Mouse (Mus musculus) liver, embryonic 13.5 days (tissue): ENCODE data around the gene Hoxa5. TPM values are rescaled to one million over a fixed set of nuclear protein-coding genes. Genes with fewer than 3 reads are reported as not detected.

Experiments
- ATAC-seq: fragments of 200-750 bp; cut with Nextera tagmentation; 2 replicates; pipeline ENCODE4 v1.8.0; 2017; ENCODE audit warnings: low read depth, mild to moderate bottlenecking, moderate number of reproducible peaks, moderate library complexity
- DNase-seq: peaks from one replicate; pipeline ENCODE4 v3.0.0; 2022
- H3K27ac ChIP-seq: fragments of 300-500 bp; sonication (generic); 2 replicates; pipeline ENCODE4 v1.5.1; 2015; ENCODE audit warnings: moderate library complexity, mild to moderate bottlenecking, inconsistent platforms
- H3K27me3 ChIP-seq: fragments of 300-500 bp; sonication (generic); 2 replicates; pipeline ENCODE4 v1.6.1; 2015; ENCODE audit warnings: mild to moderate bottlenecking, inconsistent platforms
- H3K36me3 ChIP-seq: fragments of 300-500 bp; sonication (generic); 2 replicates; pipeline ENCODE4 v1.6.1; 2015; ENCODE audit warnings: mild to moderate bottlenecking, inconsistent platforms
- H3K4me1 ChIP-seq: fragments of 300-500 bp; sonication (generic); replicated peaks from 2 replicates; pipeline ENCODE4 v1.6.1; 2015; ENCODE audit warnings: inconsistent platforms
- H3K4me2 ChIP-seq: fragments of 300-500 bp; sonication (generic); 2 replicates; pipeline ENCODE4 v1.6.1; 2015; ENCODE audit warnings: inconsistent platforms, mild to moderate bottlenecking, moderate library complexity
- H3K4me3 ChIP-seq: fragments of 300-500 bp; sonication (generic); replicated peaks from 2 replicates; pipeline ENCODE4 v1.5.1; 2015; ENCODE audit warnings: mild to moderate bottlenecking, inconsistent platforms
- H3K9ac ChIP-seq: fragments of 300-500 bp; sonication (generic); 2 replicates; pipeline ENCODE4 v1.6.1; 2015; ENCODE audit warnings: mild to moderate bottlenecking, inconsistent platforms
- H3K9me3 ChIP-seq: fragments of 300-500 bp; sonication (generic); replicated peaks from 2 replicates; pipeline ENCODE4 v1.6.1; 2016; ENCODE audit warnings: inconsistent platforms
- WGBS: fragments of 180-500 bp; shearing (Covaris S2); methylation state at CpG from one replicate; pipeline ENCODE4 v1.1.7; 2015; ENCODE audit not compliant: insufficient replicate concordance; 5-methylcytosine and 5-hydroxymethylcytosine counted together
- polyA plus RNA-seq: library from polyadenylated mRNA; unstranded; fragments of >200 nt; fragmentation: Nextera tagmentation; extraction: Ambion mirVana; gene quantifications from 2 replicates; pipeline ENCODE4 v1.2.1, GENCODE M21; 2015

The Hoxa5 gene
- polyA plus RNA-seq, 1 experiment from 2014 or later, result 0.83 TPM

- Histone ChIP-seq H3K9ac (no peak overlapping the region), H3K36me3 (no peaks in the 10 kb centered on the region), H3K9me3 (no peaks in the 10 kb centered on the region), H3K4me2 (no peak overlapping the region), H3K27me3 (peaks cover 100% of the 10 kb centered on the region), H3K4me3 (no peak overlapping the region), H3K4me1 (peaks cover 11% of the 10 kb centered on the region), H3K27ac (peak overlapping the region; percentile 66)
- WGBS, result 24% methylated on average over 16 of the region's 16 CpGs
- ATAC-seq (no peak), DNase-seq (no peak)
These were observed 34.8 kb downstream of the Hoxa5 start for GRCm38 (mm10) chr6:52169499-52170165.

DNA sequence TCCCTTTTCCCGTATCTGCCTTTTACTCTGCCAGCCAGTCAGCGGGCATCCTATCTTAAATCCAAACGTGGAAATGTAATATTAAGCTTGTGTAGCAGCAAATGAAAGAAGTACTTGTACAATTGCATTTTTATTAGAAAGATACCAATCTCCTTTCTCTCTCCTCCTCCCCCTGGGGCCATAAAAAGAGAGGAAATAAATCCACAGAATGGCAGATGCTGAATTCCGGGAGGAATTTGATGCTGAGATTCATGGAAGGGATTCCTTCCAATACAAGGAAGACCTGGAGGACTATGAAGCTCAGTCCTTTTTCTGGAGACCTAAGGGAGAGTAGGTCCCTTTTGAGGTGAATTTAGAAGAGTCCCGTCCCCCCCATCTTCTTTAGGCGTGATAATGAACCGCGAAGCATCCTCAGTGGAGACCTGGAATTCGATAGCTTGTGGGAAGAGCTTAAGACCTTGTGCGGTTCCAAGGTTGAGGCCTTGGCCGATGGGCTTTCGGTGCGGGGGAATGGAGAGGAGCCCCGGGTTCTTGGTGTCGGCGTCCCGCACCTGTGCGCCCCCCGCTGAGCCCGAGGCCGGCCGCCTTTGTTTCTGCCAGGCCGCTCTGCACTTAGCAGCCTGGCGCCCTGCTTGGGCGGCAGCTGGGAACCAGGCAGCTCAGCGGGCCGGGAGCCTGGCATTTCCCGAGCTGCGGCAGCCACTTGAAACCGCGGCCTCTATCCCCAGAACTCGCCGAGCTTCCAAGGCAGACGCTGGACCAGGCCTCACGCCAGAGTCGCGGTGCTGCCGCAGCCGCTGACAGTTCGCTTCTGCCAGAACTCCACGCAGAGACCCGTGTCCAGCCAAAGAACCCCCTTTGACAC, 36.0 kb downstream of the Hoxa5 start:
- peaks cover 100% of the 10 kb centered on the region for H3K27me3 ChIP-seq
- DNase-seq (no peak), ATAC-seq (no peak)
- no peaks in the 10 kb centered on the region for H3K9me3 ChIP-seq
- no peak overlapping the region for H3K27ac ChIP-seq
- H3K4me2 ChIP-seq, result peak overlapping the region; percentile 19; the same call in 1 of the 2 replicates
- peaks cover 11% of the 10 kb centered on the region for H3K4me1 ChIP-seq
- no peaks in the 10 kb centered on the region for H3K36me3 ChIP-seq
- H3K4me3 ChIP-seq, result no peak overlapping the region
- H3K9ac ChIP-seq, result no peak overlapping the region
- 13% methylated on average over 42 of the region's 42 CpGs for WGBS

GRCm38 (mm10) chr6:52167736-52168161, 36.6 kb downstream of the Hoxa5 start:
- Histone ChIP-seq H3K4me3 (no peak overlapping the region), H3K9ac (no peak overlapping the region), H3K27me3 (peaks cover 100% of the 10 kb centered on the region), H3K4me2 (no peak overlapping the region), H3K4me1 (peaks cover 9% of the 10 kb centered on the region), H3K27ac (no peak overlapping the region), H3K9me3 (no peaks in the 10 kb centered on the region), H3K36me3 (no peaks in the 10 kb centered on the region)
- DNase-seq, result no peak
- no peak for ATAC-seq
- WGBS, result 17% methylated on average over 14 of the region's 14 CpGs

DNA sequence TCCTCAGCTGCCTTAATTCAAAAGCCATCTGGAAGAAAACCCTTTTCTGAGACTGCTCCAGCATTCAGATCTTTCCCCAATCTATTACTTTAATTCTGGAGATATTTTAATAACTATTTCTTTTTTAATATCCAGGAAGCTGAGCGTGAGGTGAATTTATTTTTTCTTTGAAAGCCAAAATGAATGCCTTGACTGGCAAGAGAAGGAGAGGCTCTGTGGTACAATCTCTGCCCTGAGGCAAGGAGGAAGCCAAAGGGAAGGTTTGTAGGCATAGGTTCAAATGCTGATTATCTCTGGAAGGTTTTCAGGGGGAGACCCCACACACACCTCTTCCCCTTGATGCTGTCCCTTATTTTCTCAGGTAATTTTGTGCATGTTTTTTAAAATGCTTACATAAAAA, 37.2 kb downstream of the Hoxa5 start:
- DNase-seq, result no peak
- H3K4me1 ChIP-seq, result peaks cover 3% of the 10 kb centered on the region
- no peak overlapping the region for H3K4me3 ChIP-seq
- no peaks in the 10 kb centered on the region for H3K9me3 ChIP-seq
- 22% methylated on average over 1 of the region's 1 CpGs for WGBS
- H3K36me3 ChIP-seq, result no peaks in the 10 kb centered on the region
- H3K27ac ChIP-seq, result no peak overlapping the region
- ATAC-seq, result no peak
- peaks cover 99% of the 10 kb centered on the region for H3K27me3 ChIP-seq
- no peak overlapping the region for H3K4me2 ChIP-seq
- no peak overlapping the region for H3K9ac ChIP-seq

DNA sequence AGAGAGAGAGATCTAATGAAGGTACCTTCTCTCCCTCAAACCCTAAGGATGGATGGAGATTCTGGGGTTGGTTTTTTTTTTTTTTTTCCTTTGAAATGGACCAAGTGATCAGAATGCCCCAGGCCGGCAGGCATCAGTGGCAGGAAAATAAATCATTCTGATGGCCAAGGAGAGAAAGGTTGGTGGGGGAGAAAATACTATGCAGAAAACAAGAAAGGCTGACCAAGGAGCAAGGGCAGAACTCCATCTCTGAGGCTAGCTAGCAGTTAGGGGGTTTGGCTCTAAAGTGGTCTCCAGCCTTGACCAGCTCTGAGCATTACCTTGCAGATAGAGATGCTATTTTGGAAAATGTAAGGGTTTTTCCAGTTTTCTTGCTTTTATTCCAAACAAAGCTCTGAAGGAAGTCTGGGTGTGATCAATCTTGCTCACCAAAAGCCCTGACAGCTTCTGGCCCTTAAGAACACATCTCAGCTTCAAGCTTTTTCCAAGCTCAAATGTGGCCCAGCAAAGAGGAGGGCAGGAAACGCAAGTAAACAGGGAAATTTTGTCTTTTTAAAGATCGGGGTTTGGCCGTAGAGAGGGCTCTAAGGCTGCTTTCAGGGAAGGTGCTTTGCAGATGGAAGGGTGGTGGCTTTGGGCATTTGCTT, 37.8 kb downstream of the Hoxa5 start:
- Histone ChIP-seq H3K4me2 (no peak overlapping the region), H3K4me3 (no peak overlapping the region), H3K9ac (no peak overlapping the region), H3K9me3 (no peaks in the 10 kb centered on the region), H3K27me3 (peaks cover 99% of the 10 kb centered on the region), H3K36me3 (no peaks in the 10 kb centered on the region), H3K27ac (no peak overlapping the region), H3K4me1 (0 out of 2 replicates have a peak, but pooled peaks cover 3% of the 10 kb centered on the region)
- WGBS, result 8% methylated on average over 4 of the region's 4 CpGs
- ATAC-seq (no peak), DNase-seq (no peak)

GRCm38 (mm10) chr6:52165441-52166370, 38.7 kb downstream of the Hoxa5 start:
- ATAC-seq, result no peak
- no peak for DNase-seq
- Histone ChIP-seq H3K4me2 (peak overlapping the region; percentile 34), H3K27ac (peak overlapping the region; percentile 43; the same call in 1 of the 2 replicates), H3K4me3 (peak overlapping the region; percentile 22; the same call in 1 of the 2 replicates), H3K36me3 (no peaks in the 10 kb centered on the region), H3K9ac (peak overlapping the region; percentile 6; the same call in 1 of the 2 replicates), H3K9me3 (no peaks in the 10 kb centered on the region), H3K4me1 (0 out of 2 replicates have a peak, but pooled peaks cover 3% of the 10 kb centered on the region), H3K27me3 (peaks cover 98% of the 10 kb centered on the region)
- 4% methylated on average over 28 of the region's 28 CpGs for WGBS

GRCm38 (mm10) chr6:52164626-52165440, 39.6 kb downstream of the Hoxa5 start, which contains the start of gene Hoxa2:
TSS of gene Hoxa2 (minus strand) at chr6:52164831.
- ATAC-seq (no peak), DNase-seq (no peak)
- H3K36me3 ChIP-seq, result no peaks in the 10 kb centered on the region
- no peaks in the 10 kb centered on the region for H3K9me3 ChIP-seq
- peak within 1 kb of the TSS; percentile 51 for H3K4me2 ChIP-seq
- no peaks in the 10 kb centered on the region for H3K4me1 ChIP-seq
- peak within 1 kb of the TSS; percentile 43; the same call in 1 of the 2 replicates for H3K27ac ChIP-seq
- H3K9ac ChIP-seq, result peak within 1 kb of the TSS; percentile 50
- peak within 1 kb of the TSS; percentile 38 for H3K4me3 ChIP-seq
- peaks cover 98% of the 10 kb centered on the region for H3K27me3 ChIP-seq
- 1% methylated on average over 25 of the region's 25 CpGs for WGBS

DNA sequence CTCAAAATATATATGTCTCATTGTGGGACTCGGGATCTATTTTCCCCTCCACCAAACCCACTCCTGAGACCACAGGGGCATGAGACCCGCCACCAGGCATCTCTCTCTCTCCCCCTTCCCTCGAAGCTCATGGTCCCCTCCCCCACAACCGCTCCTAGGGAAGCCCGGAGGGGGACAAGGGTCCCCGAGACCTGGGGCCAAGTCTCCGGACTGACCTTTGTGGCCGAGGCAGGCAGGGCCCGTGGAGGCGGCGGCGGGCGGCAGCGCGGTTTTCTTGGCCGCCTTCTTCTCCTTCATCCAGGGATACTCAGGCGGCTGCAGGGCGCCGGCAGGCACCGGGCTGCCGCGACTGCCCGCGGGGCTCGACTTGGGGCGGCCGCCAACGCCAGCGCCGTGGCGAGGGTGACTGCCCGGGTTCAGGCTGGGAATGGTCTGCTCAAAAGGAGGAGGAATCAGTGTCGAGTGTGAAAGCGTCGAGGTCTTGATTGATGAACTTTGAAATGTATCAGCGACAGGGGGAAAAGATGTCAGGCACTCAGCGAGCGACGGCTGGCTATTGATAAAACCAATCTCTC, 40.2 kb downstream of the Hoxa5 start:
- ATAC-seq, result no peak
- peak overlapping the region; percentile 51 for H3K4me2 ChIP-seq
- H3K4me1 ChIP-seq, result no peaks in the 10 kb centered on the region; the same call in 1 of the 2 replicates
- DNase-seq, result no peak
- H3K9me3 ChIP-seq, result no peaks in the 10 kb centered on the region
- WGBS, result 2% methylated on average over 39 of the region's 39 CpGs
- peak overlapping the region; percentile 29; the same call in 1 of the 2 replicates for H3K27ac ChIP-seq
- peaks cover 98% of the 10 kb centered on the region for H3K27me3 ChIP-seq
- peak overlapping the region; percentile 50 for H3K9ac ChIP-seq
- no peaks in the 10 kb centered on the region for H3K36me3 ChIP-seq
- peak overlapping the region; percentile 38 for H3K4me3 ChIP-seq

DNA sequence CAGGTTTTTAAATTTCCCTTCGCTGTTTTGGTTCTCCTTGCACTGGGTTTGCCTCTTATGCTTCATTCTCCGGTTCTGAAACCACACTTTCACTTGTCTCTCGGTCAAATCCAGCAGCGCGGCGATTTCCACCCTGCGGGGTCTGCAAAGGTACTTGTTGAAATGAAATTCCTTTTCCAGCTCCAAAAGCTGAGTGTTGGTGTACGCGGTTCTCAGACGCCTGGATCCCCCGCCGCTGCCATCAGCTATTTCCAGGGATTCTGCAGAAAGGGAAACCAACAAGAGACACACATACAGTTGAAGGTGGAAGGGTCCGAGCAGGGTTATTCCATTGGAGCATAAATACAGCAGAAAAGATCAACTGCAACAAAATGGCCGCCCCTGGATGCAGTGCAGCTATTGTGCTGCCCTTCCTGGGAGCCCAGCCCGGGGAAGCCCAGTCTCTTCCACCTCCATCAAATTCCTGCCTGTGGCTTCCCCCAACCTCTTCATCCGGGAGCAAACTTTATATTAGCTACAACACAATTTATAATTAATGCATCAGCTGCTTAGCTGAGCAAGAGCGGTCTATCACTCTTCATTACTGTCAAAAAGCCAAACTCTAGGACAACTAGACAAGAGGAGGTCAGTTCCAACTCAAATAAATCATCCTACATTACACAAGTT, 40.9 kb downstream of the Hoxa5 start:
- Histone ChIP-seq H3K9ac (peak overlapping the region; percentile 50; the same call in 1 of the 2 replicates), H3K9me3 (no peaks in the 10 kb centered on the region), H3K4me3 (peak overlapping the region; percentile 16), H3K4me2 (peak overlapping the region; percentile 51), H3K27me3 (peaks cover 98% of the 10 kb centered on the region), H3K36me3 (no peaks in the 10 kb centered on the region), H3K27ac (peak overlapping the region; percentile 31), H3K4me1 (peaks cover 2% of the 10 kb centered on the region; the same call in 1 of the 2 replicates)
- DNase-seq (no peak), ATAC-seq (no peak)
- WGBS, result 7% methylated on average over 17 of the region's 17 CpGs
